Mouse (Mus musculus): Measurements from ENCODE around the gene Adcy7.

The Adcy7 gene

DNA sequence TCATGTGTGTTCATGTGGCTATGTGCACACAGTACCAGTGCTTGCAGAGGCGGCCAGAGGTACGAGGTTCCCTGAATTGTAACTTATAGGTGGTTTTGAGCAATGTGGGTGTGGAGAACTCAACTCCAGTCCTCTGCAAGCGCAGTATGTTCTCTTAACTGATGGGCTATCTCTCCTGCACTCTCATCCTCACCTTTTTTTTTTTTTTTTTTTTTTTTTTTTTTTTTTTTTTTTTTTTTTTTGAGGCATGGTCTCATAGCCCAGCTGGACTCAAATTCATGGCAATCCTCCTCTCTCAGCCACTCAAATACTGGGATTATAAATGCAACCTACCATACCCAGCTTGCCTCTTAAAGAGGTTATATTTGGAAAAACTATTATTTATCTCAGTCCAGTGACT, 58.6 kb downstream of the Adcy7 start:
- DNase-seq (ENCODE audit: low spot score in 2 of 2): no peak

- no peak for DNase-seq (ENCODE audit: low spot score in 2 of 2)
Measured at GRCm38 (mm10) chr8:88334384-88334783, 62.2 kb downstream of the Adcy7 start.

GRCm38 (mm10) chr8:88334975-88335374, 62.8 kb downstream of the Adcy7 start:
- DNase-seq (ENCODE audit: low spot score in 2 of 2): no peak

- no peak for DNase-seq (ENCODE audit: low spot score in 2 of 2)
Measured at GRCm38 (mm10) chr8:88339221-88339620, 67.0 kb downstream of the Adcy7 start.

DNA sequence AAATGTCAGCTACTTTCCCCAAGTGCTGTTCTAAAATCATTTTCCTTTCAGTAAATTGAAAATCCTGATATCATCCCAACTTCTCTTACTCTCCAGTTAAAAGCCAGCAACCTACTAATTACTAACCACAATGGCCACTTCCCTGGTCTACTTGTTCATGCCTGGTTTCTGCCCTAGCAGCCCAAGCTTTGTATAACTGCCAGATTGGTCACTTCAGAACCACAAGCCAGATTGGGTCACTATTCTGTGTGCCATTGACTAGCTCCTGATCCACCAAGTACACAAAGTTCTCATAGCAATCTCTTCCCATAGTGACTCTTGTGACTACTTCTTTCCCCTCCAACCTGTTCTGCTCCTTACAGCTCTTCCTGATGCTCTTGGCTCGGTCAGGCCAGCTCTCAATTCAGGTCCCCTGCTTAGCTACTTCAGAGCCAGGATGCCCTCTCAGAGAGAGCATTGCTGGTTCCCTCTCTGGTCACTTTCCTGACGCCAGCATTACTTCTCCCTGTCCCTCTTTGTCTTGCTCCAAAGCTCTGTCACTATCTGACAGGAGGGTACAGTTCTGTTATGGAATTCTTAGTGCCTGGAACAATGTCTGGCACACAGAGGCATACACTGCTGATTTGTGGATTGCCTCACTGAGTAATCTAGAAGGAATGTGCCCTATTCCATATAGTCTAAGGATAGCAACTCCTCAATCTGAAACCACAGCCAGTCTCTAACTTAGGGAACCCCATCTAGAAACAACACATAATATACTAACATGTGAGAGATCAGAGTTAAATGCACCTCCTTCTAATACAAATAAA, 67.9 kb downstream of the Adcy7 start:
- no peak for DNase-seq (ENCODE audit: low spot score in 2 of 2)

DNA sequence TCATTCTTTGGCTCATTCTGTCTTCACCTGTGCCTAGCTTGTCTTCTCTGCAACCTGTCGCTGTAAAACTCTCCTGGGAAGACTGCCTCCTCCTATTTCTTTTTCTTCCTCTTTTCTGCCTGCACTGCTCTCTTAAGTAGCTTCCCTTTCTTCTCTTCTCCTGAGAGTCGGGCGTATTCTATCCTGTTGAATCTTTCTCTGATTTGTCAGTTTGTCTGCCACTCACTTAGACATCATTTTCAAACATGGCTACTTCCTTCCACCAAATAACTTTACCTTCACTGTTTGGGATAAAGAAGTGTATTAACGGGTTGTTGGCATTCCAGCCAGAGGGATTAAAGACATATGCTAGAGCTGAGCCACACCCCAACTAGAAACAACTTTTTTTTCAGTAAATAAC, 69.8 kb downstream of the Adcy7 start:
- DNase-seq (ENCODE audit: low spot score in 2 of 2): no peak

DNA sequence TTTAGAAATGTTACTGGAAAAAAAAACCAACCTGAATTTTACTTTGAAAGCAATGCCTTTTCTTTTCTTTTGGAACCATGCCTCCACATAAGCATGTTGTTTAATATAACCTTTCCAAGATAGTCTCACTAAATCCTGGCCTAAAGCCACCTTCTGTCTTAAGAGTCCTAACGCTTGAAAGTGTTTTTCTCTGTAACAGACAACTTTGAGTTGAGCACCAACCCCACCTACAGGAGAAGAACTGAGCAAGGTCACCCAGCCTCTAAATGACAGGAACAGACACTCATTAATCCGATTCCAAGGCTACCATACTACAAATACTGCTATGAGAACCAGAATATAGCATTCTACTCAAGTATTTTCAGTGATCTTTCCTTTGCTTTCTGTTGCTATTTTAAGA, 76.8 kb downstream of the Adcy7 start:
- no peak for DNase-seq (ENCODE audit: low spot score in 2 of 2)

DNA sequence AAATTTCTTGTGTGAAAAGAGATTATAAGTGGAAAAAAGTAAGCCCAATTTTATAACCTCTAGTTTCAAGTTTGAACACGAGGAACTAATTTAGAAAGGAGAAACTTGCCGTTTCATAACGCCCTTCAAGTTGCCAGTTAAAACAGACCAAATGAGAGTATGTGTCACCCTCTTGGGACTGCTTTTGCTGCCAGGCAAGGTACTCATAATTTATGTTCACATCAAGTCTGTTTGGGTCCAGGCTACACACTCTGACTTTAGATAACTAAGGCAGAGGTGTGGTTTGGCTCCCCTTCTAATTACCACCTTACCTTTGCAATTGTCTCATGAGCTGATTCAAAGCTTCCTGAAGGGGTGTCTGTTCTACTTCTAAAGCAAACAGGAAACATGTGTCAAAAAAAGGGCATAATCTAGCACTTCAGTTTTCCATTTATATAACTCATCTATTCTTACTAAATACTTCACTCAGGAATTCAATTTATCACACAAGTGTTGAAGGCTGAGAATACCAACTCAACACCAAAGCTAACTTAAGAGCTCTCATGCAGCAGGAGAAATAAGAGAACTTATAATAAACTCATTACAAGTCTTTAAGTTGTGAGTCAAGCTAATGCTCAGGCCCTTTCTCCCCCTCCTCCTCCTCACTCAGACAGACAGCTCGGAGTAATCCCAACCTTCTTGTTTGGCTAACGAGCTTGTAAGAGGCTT, 85.2 kb downstream of the Adcy7 start:
- no peak for DNase-seq (ENCODE audit: low spot score in 2 of 2)

DNA sequence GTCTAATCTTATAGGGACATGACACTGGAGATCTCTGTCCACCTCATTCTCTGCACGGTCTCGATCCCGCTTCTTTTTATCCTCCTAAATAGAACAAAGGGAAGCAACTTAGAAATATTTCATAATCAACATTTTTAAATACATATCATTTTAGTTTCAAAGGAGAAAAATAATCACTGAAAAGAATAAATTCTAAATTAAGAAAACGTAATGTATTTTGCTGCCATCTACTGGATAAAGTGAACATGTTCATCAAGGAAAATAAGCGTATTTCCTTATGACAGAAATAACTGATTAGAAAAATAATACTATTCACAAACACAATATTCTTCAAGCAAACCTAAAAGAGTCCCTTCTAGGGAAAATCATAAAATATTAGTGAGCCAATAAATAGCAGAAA, 85.7 kb downstream of the Adcy7 start:
- DNase-seq (ENCODE audit: low spot score in 2 of 2): no peak

DNA sequence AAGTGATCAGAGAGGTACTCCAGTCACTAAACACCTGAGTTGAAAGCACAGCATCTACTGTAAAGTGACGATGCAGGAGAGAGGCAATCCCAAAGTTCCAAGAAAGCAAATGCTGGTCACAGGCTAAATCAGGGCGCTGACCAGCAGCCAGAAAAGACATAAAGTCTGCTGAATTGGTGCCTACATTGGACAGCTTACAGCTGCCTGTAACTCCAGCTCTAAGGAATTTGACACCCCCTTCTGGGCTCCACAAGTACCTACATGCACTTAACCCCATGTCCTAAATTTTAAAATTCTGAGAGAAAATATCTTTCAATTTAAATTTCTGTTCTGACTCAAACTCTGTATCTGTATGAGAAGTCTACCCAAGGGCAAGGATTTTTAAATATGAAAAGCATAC, 87.8 kb downstream of the Adcy7 start:
- DNase-seq (ENCODE audit: low spot score in 2 of 2): no peak

GRCm38 (mm10) chr8:88361044-88361707, 89.0 kb downstream of the Adcy7 start:
- DNase-seq (ENCODE audit: low spot score in 2 of 2): no peak

GRCm38 (mm10) chr8:88361708-88362428, 89.7 kb downstream of the Adcy7 start, which contains the start of gene Brd7:
Gene Brd7, minus strand, starts transcription at chr8:88362194.
- peak; percentile 30 to 87 for DNase-seq (ENCODE audit: low spot score in 2 of 2)

GRCm38 (mm10) chr8:88362446-88363150, 90.4 kb downstream of the Adcy7 start:
- DNase-seq (ENCODE audit: low spot score in 2 of 2): peak in 1 of 2 experiments; percentile 17

GRCm38 (mm10) chr8:88369221-88369620, 97.0 kb downstream of the Adcy7 start:
- DNase-seq (ENCODE audit: low spot score in 2 of 2): no peak

DNA sequence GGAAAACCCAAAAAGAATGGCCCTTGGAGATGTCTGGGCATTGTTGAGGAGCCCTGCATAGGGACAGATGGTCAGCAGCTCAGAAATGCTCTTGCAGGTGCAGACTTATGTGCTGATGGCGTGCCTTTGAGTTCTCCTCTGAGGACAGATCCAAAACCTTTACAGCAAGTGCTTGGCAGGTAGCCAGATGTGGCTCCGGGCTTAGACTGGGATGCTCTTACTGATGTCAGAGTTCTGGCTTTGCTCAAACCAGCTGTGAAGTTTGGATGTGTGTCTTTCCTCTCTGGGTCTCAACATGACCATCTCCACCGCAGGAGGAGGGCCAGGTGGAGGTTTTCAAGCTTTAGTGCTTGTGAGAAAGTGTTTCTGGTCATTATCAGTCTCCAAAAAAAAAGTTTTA, 97.6 kb downstream of the Adcy7 start:
- no peak for DNase-seq (ENCODE audit: low spot score in 2 of 2)

DNA sequence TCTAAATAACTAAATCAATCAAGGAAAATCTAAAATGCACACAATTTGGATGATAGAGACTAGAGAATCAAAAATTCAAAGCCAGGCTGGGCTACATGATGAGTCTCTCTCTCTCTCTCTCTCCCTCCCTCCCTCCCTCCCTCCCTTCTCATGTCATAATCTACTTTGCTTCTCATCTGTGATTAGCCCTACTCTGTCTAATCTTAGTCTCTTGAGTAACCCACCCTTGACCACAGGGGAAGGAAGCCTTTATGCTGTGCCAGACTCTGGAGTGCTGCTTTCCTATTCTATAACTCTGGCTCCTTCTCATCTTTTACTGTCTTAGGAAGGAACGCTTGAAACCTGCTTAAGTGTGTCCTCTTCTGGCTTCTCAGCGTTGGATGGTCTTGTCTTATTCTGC, 99.3 kb downstream of the Adcy7 start:
- no peak for DNase-seq (ENCODE audit: low spot score in 2 of 2)

DNA sequence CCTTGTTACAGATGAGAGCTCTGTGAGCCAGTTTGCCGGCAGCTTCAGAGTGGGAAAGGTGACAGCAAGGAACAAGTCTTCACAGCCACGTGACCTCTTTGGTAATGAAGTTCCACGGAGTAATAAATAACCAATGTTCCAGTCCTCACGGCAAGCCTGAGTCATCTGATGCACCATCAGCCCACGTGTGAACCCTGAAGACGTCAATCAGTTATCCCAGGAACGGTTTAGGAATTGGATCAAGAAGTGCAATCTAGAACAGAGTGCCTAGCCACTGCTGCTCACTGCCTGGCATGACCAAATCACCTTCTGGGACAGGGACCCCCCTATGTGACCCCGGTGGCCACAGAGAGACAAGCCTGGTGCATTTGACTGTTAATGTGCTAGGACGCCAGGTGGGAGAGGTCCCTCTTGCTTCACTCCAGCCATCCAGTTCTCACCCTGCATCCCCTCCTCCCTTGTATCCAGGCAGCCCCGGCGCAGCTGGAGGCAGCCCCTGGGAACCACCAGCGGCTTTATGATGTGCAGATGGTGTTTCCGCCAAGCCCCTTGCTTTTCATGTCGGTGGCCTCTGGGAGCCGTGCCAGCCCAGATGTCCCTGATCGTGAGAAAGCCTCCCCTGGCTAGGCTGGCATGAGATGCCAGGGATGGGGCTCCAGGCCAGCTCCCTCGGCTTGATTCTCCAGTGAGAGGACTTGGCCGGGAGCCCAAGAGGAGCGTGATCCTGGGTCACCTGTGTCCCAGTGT, 104.8 kb downstream of the Adcy7 start:
- peak; percentile 69 to 76 for DNase-seq (ENCODE audit: low spot score in 2 of 2)

All from frontal cortex, postnatal 10 days (tissue).